Mouse (Mus musculus) small intestine, adult 2 months (tissue): ENCODE results near the gene Polr3g. TPM values are rescaled to one million over a fixed set of nuclear protein-coding genes. Genes with fewer than 3 reads are reported as not detected.

Experiments used
- H3K27ac ChIP-seq: fragments of 200-500 bp; 2 replicates; pipeline ENCODE4 v1.5.1; 2012; ENCODE audit warnings: low read depth, low read length, control low read depth, inconsistent platforms; ENCODE audit not compliant: insufficient read depth
- H3K27me3 ChIP-seq: fragments of 200-500 bp; 2 replicates; pipeline ENCODE4 v1.6.1; 2012; ENCODE audit warnings: mild to moderate bottlenecking, moderate library complexity, low read length, inconsistent platforms; ENCODE audit not compliant: control insufficient read depth, insufficient read depth
- H3K36me3 ChIP-seq: fragments of 200-500 bp; 2 replicates; pipeline ENCODE4 v1.6.1; 2012; ENCODE audit warnings: mild to moderate bottlenecking, low read length, control low read depth, inconsistent platforms; ENCODE audit not compliant: control insufficient read depth, insufficient read depth
- H3K4me1 ChIP-seq: fragments of 200-500 bp; 2 replicates; pipeline ENCODE4 v1.6.1; 2012; ENCODE audit warnings: low read length, inconsistent platforms, mixed read lengths; ENCODE audit not compliant: control insufficient read depth, insufficient read depth, insufficient read length
- H3K4me3 ChIP-seq: fragments of 200-500 bp; 2 replicates; pipeline ENCODE4 v1.5.1; 2012; ENCODE audit warnings: low read depth, mild to moderate bottlenecking, control low read depth, inconsistent platforms, low read length, moderate library complexity
- CTCF ChIP-seq: fragments of 200-500 bp; IDR thresholded peaks from 2 replicates; pipeline ENCODE4 v1.5.1; 2012; ENCODE audit warnings: low read depth, mild to moderate bottlenecking, control low read depth, inconsistent platforms, low read length, moderate library complexity, mixed read lengths; ENCODE audit not compliant: insufficient replicate concordance, insufficient read length; ENCODE audit errors: extremely low read depth
- POLR2A ChIP-seq: fragments of 200-500 bp; IDR thresholded peaks from 2 replicates; pipeline ENCODE4 v1.6.1; 2012; ENCODE audit warnings: low read depth, mild to moderate bottlenecking, control low read depth, inconsistent platforms, low read length, moderate library complexity
- WGBS: fragments of 180-500 bp; shearing (Covaris S2); methylation state at CpG from one replicate; pipeline ENCODE4 v1.1.7; 2018; 5-methylcytosine and 5-hydroxymethylcytosine counted together
- polyA plus RNA-seq: library from polyadenylated mRNA; depleted of rRNA; stranded (reverse); fragments of >200 nt; gene quantifications from 2 replicates; pipeline ENCODE4 v1.2.3, GENCODE M21; 2012; rRNA removed

Gene Polr3g
- polyA plus RNA-seq, result 0.91 and 4.2 TPM in 2 replicates

DNA sequence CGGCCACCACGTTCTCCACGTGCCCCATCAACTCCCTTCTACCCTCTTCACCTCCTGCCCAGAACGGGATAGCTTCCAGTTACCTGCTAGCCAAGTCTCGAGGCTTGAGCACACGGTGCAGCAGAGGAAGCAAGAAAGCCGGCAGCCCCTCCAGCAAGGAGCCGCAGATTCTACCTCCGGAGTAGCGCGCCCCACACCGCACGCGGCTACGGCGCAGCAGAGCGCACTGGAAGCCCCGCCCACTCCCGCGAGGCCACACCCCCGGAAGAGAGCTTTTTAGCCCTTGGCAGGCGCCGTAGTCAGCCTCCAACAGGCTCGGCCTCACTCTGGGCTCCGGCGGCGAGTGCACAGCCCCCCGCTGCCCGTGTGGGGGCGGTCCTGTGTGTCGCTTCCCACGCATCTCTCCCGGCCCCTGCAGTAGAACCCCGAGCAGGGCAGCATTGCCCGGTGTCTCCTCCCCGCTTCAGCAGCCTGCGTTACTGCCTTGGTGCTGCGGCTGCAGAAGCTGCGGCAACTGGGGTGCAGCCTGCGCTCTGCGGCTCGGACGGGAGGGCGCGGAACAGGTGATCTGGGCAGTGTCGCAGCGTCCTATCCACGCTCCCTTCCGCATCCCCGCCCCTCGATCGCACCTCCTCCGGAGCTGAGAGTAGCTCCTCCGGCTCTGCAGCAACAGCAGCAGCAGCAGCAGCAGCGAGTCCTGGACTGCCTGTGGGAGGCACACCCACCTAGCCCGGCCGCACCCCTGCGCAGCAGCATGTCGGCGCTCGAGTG lies at the start of gene Polr3g, which contains the start of gene Mblac2:
Gene Polr3g, minus strand, starts transcription at position 239 of the 771 bp plus-strand sequence.
Gene Mblac2, plus strand, starts transcription at position 567 of the 771 bp plus-strand sequence.
- TF ChIP-seq POLR2A (peak; percentile 22; the same call in 1 of the 2 replicates), CTCF (no peak)
- no peaks in the 10 kb centered on the region for H3K27me3 ChIP-seq
- peak within 1 kb of the TSS; percentile 73 for H3K4me3 ChIP-seq
- peaks cover 5% of the 10 kb centered on the region; the same call in 1 of the 2 replicates for H3K4me1 ChIP-seq
- WGBS, result under 1% methylated on average over 61 of the region's 61 CpGs
- H3K27ac ChIP-seq, result peak within 1 kb of the TSS; percentile 71
- H3K36me3 ChIP-seq, result no peaks in the 10 kb centered on the region

- TF ChIP-seq POLR2A (no peak), CTCF (no peak)
- 29% methylated on average over 3 of the region's 3 CpGs for WGBS
- H3K36me3 ChIP-seq, result no peaks in the 10 kb centered on the region
Observed at GRCm38 (mm10) chr13:81760379-81760778, 49.6 kb upstream of the Polr3g start.

GRCm38 (mm10) chr13:81757058-81757660 lies 46.3 kb upstream of the Polr3g start:
- no peaks in the 10 kb centered on the region for H3K4me1 ChIP-seq
- no peak overlapping the region for H3K4me3 ChIP-seq
- no peaks in the 10 kb centered on the region; the same call in 1 of the 2 replicates for H3K27me3 ChIP-seq
- no peaks in the 10 kb centered on the region for H3K36me3 ChIP-seq
- H3K27ac ChIP-seq, result no peak overlapping the region
- WGBS, result 75% methylated on average over 5 of the region's 5 CpGs
- TF ChIP-seq CTCF, result no peak
- TF ChIP-seq POLR2A, result no peak

More at GRCm38 (mm10) chr13:81760379-81760778, 49.6 kb upstream of the Polr3g start:
- no peaks in the 10 kb centered on the region; the same call in 1 of the 2 replicates for H3K27me3 ChIP-seq
- H3K4me3 ChIP-seq, result no peak overlapping the region
- H3K4me1 ChIP-seq, result no peaks in the 10 kb centered on the region
- no peak overlapping the region for H3K27ac ChIP-seq

DNA sequence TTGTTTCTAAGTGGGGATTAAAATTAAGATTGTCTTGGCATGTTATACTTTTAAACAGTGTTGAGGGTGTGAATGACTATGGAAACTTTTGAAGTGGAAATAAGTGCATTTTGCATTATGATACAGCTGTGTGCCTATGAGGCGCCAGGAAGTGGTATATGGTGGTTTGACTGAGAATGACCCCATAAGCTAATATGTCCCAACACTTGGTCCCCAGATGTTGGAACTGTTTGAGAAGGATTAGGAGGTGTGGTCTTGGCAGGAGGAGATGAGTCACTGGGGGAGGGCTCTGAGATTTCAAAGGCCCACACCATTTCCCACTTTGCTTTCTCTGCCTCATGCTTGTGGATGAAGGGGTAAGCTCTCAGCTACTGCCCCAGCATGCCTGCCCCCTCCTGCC lies 44.5 kb upstream of the Polr3g start:
- Histone ChIP-seq H3K27ac (no peak overlapping the region), H3K27me3 (no peaks in the 10 kb centered on the region; the same call in 1 of the 2 replicates), H3K36me3 (no peaks in the 10 kb centered on the region), H3K4me3 (no peak overlapping the region), H3K4me1 (no peaks in the 10 kb centered on the region)
- TF ChIP-seq POLR2A (no peak), CTCF (no peak)
- 91% methylated on average over 1 of the region's 1 CpGs for WGBS

DNA sequence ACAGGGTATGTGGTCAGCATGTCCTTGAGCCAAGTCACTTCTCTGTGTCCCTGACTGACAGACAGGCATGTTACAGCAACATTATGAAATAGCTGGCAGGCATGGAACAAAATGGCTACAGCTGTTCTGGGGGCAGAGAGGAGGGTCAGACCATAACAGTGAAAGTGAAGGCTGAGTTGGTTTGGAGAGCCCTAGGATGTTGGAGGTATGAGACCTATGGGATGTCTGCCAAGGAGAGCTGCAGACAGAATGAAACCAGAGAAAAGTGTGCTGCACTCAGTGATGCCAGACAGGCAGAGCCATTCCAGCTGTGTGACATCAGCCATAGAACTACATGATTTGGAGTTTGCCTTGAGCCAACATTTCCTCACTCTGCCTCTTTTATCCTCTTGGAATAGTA lies 44.1 kb upstream of the Polr3g start:
- no peak overlapping the region for H3K4me3 ChIP-seq
- no peak overlapping the region for H3K27ac ChIP-seq
- H3K27me3 ChIP-seq, result no peaks in the 10 kb centered on the region; the same call in 1 of the 2 replicates
- no peaks in the 10 kb centered on the region for H3K36me3 ChIP-seq
- no peak for TF ChIP-seq POLR2A
- TF ChIP-seq CTCF, result no peak
- no peaks in the 10 kb centered on the region for H3K4me1 ChIP-seq

GRCm38 (mm10) chr13:81744092-81744396 lies 33.2 kb upstream of the Polr3g start:
- no peak overlapping the region for H3K4me3 ChIP-seq
- H3K27ac ChIP-seq, result no peak overlapping the region
- no peaks in the 10 kb centered on the region for H3K27me3 ChIP-seq
- TF ChIP-seq CTCF (no peak), POLR2A (no peak)
- WGBS, result 23% methylated on average over 2 of the region's 2 CpGs
- no peaks in the 10 kb centered on the region for H3K36me3 ChIP-seq
- no peaks in the 10 kb centered on the region for H3K4me1 ChIP-seq

GRCm38 (mm10) chr13:81743391-81744091 lies 32.7 kb upstream of the Polr3g start:
- WGBS, result 57% methylated on average over 10 of the region's 10 CpGs
- TF ChIP-seq POLR2A, result no peak
- TF ChIP-seq CTCF, result no peak
- H3K36me3 ChIP-seq, result no peaks in the 10 kb centered on the region
- H3K4me3 ChIP-seq, result no peak overlapping the region
- H3K4me1 ChIP-seq, result no peaks in the 10 kb centered on the region
- no peaks in the 10 kb centered on the region for H3K27me3 ChIP-seq
- no peak overlapping the region for H3K27ac ChIP-seq
